Mouse (Mus musculus) testis, adult 2 months (tissue): ENCODE data around the gene Pilra.
"Not testable (repeated sequence)": the region's sequence is repeated elsewhere in the genome, so short reads cannot be mapped to it uniquely, and the experiment has no call there.

ENCODE experiments used
- CTCF ChIP-seq: fragments of 200-500 bp; IDR thresholded peaks from 2 replicates; pipeline ENCODE4 v1.5.1; 2012; ENCODE audit warnings: low read depth, mild to moderate bottlenecking, inconsistent platforms, low read length, moderate library complexity; ENCODE audit not compliant: control insufficient read depth, insufficient read depth, insufficient replicate concordance
- POLR2A ChIP-seq: fragments of 200-500 bp; IDR thresholded peaks from 2 replicates; pipeline ENCODE4 v1.6.1; 2012; ENCODE audit warnings: low read depth, mild to moderate bottlenecking, inconsistent platforms, low read length, moderate library complexity; ENCODE audit not compliant: control insufficient read depth

DNA sequence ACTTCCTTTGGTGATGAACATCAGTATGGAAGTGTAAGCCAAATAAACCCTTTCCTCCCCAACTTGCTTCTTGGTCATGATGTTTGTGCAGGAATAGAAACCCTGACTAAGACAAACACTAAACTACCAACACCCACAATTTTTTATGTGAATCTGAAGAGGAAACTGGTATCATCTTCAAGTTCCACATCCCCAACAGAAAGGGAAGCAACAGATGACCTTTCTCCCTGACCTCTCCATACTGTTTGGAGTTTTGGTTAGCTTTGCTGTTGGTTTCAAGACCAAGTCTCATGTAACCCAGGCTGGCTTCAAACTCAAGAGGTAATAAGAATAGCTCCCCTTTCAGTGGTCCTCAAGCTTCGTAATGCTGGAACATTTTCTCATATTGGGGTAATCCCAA is 14.2 kb upstream of the Pilra start:
- not testable (repeated sequence) for TF ChIP-seq POLR2A, CTCF
